Mouse (Mus musculus): ENCODE measurements around the gene Dnmt3a. TPM values are rescaled to one million over a fixed set of nuclear protein-coding genes. Genes with fewer than 3 reads are reported as not detected.

Gene Dnmt3a
- total and polyA plus RNA-seq, 3 experiments, result 13.6 to 56.0 (median 50.9) TPM

GRCm38 (mm10) chr12:3894525-3894924, 88.7 kb downstream of the Dnmt3a start:
- WGBS, result 66% methylated on average over 7 of the region's 7 CpGs
- Histone ChIP-seq H3K79me2 (replicated peaks; ENCODE audit: control insufficient read depth, insufficient read depth, low read length) (no peaks in the 10 kb centered on the region), H3K27ac (no peak overlapping the region), H3K4me1 (ENCODE audit: control insufficient read depth, insufficient read depth, low read length) (peaks cover 3% of the 10 kb centered on the region), H3K4me3 (no peak overlapping the region), H3K9ac (ENCODE audit: low read depth, low read length) (no peak overlapping the region), H3K36me3 (ENCODE audit: control insufficient read depth, insufficient read depth, low read length) (no peaks in the 10 kb centered on the region), H3K27me3 (ENCODE audit: control insufficient read depth, insufficient read depth, low read length) (no peaks in the 10 kb centered on the region)
- TF ChIP-seq EP300 (IDR thresholded peaks at IDR 0.05; ENCODE audit: insufficient read depth, low read depth, low read length) (no peak), CTCF (IDR thresholded peaks at IDR 0.05) (no peak), POLR2A (IDR thresholded peaks at IDR 0.05; ENCODE audit: insufficient read depth, low read depth, low read length) (no peak)
- no peak for DNase-seq
- intact Hi-C loops (cut with DNase I), result no loop called here

- intact Hi-C loops (cut with DNase I), result no loop called here
Measured at GRCm38 (mm10) chr12:3897057-3897545, 91.3 kb downstream of the Dnmt3a start.

GRCm38 (mm10) chr12:3898811-3899210, 93.0 kb downstream of the Dnmt3a start:
- no peaks in the 10 kb centered on the region for H3K4me1 ChIP-seq (ENCODE audit: control insufficient read depth, insufficient read depth, low read length)
- no peak overlapping the region for H3K27ac ChIP-seq
- no peaks in the 10 kb centered on the region for H3K27me3 ChIP-seq (ENCODE audit: control insufficient read depth, insufficient read depth, low read length)
- DNase-seq, result no peak
- intact Hi-C loops (cut with DNase I), result no loop called here
- 92% methylated on average over 2 of the region's 2 CpGs for WGBS
- no peaks in the 10 kb centered on the region for H3K79me2 ChIP-seq (replicated peaks; ENCODE audit: control insufficient read depth, insufficient read depth, low read length)
- H3K4me3 ChIP-seq, result no peak overlapping the region
- H3K9ac ChIP-seq (ENCODE audit: low read depth, low read length), result no peak overlapping the region
- H3K36me3 ChIP-seq (ENCODE audit: control insufficient read depth, insufficient read depth, low read length), result no peaks in the 10 kb centered on the region
- TF ChIP-seq POLR2A (IDR thresholded peaks at IDR 0.05; ENCODE audit: insufficient read depth, low read depth, low read length), result no peak
- TF ChIP-seq EP300 (IDR thresholded peaks at IDR 0.05; ENCODE audit: insufficient read depth, low read depth, low read length), result no peak
- TF ChIP-seq CTCF (IDR thresholded peaks at IDR 0.05), result no peak

More at GRCm38 (mm10) chr12:3897057-3897545, 91.3 kb downstream of the Dnmt3a start:
- DNase-seq, result no peak
- no peak overlapping the region for H3K27ac ChIP-seq
- 88% methylated on average over 9 of the region's 9 CpGs for WGBS
- H3K4me1 ChIP-seq (ENCODE audit: control insufficient read depth, insufficient read depth, low read length), result no peaks in the 10 kb centered on the region; the same call in 1 of the 2 replicates
- no peaks in the 10 kb centered on the region for H3K79me2 ChIP-seq (replicated peaks; ENCODE audit: control insufficient read depth, insufficient read depth, low read length)
- no peak overlapping the region for H3K9ac ChIP-seq (ENCODE audit: low read depth, low read length)
- H3K36me3 ChIP-seq (ENCODE audit: control insufficient read depth, insufficient read depth, low read length), result no peaks in the 10 kb centered on the region
- TF ChIP-seq EP300 (IDR thresholded peaks at IDR 0.05; ENCODE audit: insufficient read depth, low read depth, low read length) (no peak), CTCF (IDR thresholded peaks at IDR 0.05) (no peak), POLR2A (IDR thresholded peaks at IDR 0.05; ENCODE audit: insufficient read depth, low read depth, low read length) (no peak)
- H3K27me3 ChIP-seq (ENCODE audit: control insufficient read depth, insufficient read depth, low read length), result no peaks in the 10 kb centered on the region
- H3K4me3 ChIP-seq, result no peak overlapping the region

GRCm38 (mm10) chr12:3905436-3905835, 99.6 kb downstream of the Dnmt3a start:
- Histone ChIP-seq H3K4me3 (no peak overlapping the region), H3K79me2 (replicated peaks; ENCODE audit: control insufficient read depth, insufficient read depth, low read length) (no peaks in the 10 kb centered on the region), H3K27ac (no peak overlapping the region), H3K36me3 (ENCODE audit: control insufficient read depth, insufficient read depth, low read length) (no peaks in the 10 kb centered on the region), H3K27me3 (ENCODE audit: control insufficient read depth, insufficient read depth, low read length) (no peaks in the 10 kb centered on the region), H3K4me1 (ENCODE audit: control insufficient read depth, insufficient read depth, low read length) (no peaks in the 10 kb centered on the region), H3K9ac (ENCODE audit: low read depth, low read length) (no peak overlapping the region)
- no peak for DNase-seq
- no peak for TF ChIP-seq EP300 (IDR thresholded peaks at IDR 0.05; ENCODE audit: insufficient read depth, low read depth, low read length)
- no peak for TF ChIP-seq POLR2A (IDR thresholded peaks at IDR 0.05; ENCODE audit: insufficient read depth, low read depth, low read length)
- no peak for TF ChIP-seq CTCF (IDR thresholded peaks at IDR 0.05)
- 90% methylated on average over 9 of the region's 9 CpGs for WGBS
- intact Hi-C loops (cut with DNase I), result no loop called here

GRCm38 (mm10) chr12:3906308-3906707, 100.5 kb downstream of the Dnmt3a start:
- Histone ChIP-seq H3K79me2 (replicated peaks; ENCODE audit: control insufficient read depth, insufficient read depth, low read length) (no peaks in the 10 kb centered on the region), H3K9ac (ENCODE audit: low read depth, low read length) (no peak overlapping the region), H3K27me3 (ENCODE audit: control insufficient read depth, insufficient read depth, low read length) (no peaks in the 10 kb centered on the region), H3K4me1 (ENCODE audit: control insufficient read depth, insufficient read depth, low read length) (no peaks in the 10 kb centered on the region), H3K27ac (no peak overlapping the region), H3K4me3 (no peak overlapping the region), H3K36me3 (ENCODE audit: control insufficient read depth, insufficient read depth, low read length) (no peaks in the 10 kb centered on the region)
- DNase-seq, result no peak
- intact Hi-C loops (cut with DNase I), result no loop called here
- TF ChIP-seq POLR2A (IDR thresholded peaks at IDR 0.05; ENCODE audit: insufficient read depth, low read depth, low read length) (no peak), EP300 (IDR thresholded peaks at IDR 0.05; ENCODE audit: insufficient read depth, low read depth, low read length) (no peak), CTCF (IDR thresholded peaks at IDR 0.05) (no peak)

GRCm38 (mm10) chr12:3907008-3907407, 101.2 kb downstream of the Dnmt3a start:
- TF ChIP-seq POLR2A (IDR thresholded peaks at IDR 0.05; ENCODE audit: insufficient read depth, low read depth, low read length) (no peak), CTCF (IDR thresholded peaks at IDR 0.05) (no peak), EP300 (IDR thresholded peaks at IDR 0.05; ENCODE audit: insufficient read depth, low read depth, low read length) (no peak)
- Histone ChIP-seq H3K4me1 (ENCODE audit: control insufficient read depth, insufficient read depth, low read length) (no peaks in the 10 kb centered on the region), H3K79me2 (replicated peaks; ENCODE audit: control insufficient read depth, insufficient read depth, low read length) (no peaks in the 10 kb centered on the region), H3K27ac (no peak overlapping the region), H3K27me3 (ENCODE audit: control insufficient read depth, insufficient read depth, low read length) (no peaks in the 10 kb centered on the region), H3K4me3 (no peak overlapping the region), H3K36me3 (ENCODE audit: control insufficient read depth, insufficient read depth, low read length) (no peaks in the 10 kb centered on the region), H3K9ac (ENCODE audit: low read depth, low read length) (no peak overlapping the region)
- DNase-seq, result no peak
- intact Hi-C loops (cut with DNase I), result no loop called here
- 87% methylated on average over 4 of the region's 4 CpGs for WGBS
